Mouse (Mus musculus) urinary bladder, postnatal 25 days (tissue): ENCODE data around the gene Asb18.

Experiments used
- DNase-seq: peaks from one replicate; pipeline ENCODE4 v3.0.0; 2022; ENCODE audit warnings: low spot score

Gene Asb18

GRCm38 (mm10) chr1:89971848-89972247 lies 42.6 kb downstream of the Asb18 start:
- no peak for DNase-seq

GRCm38 (mm10) chr1:89969714-89970110 lies 44.8 kb downstream of the Asb18 start:
- no peak for DNase-seq

GRCm38 (mm10) chr1:89969072-89969713 lies 45.3 kb downstream of the Asb18 start:
- DNase-seq, result no peak

- peak; percentile 10 for DNase-seq
Observed at GRCm38 (mm10) chr1:89968111-89968851, 46.2 kb downstream of the Asb18 start.

- no peak for DNase-seq
Observed at GRCm38 (mm10) chr1:89967585-89967984, 46.9 kb downstream of the Asb18 start.

GRCm38 (mm10) chr1:89964426-89964825 lies 50.0 kb downstream of the Asb18 start:
- DNase-seq, result no peak

- no peak for DNase-seq
Observed at GRCm38 (mm10) chr1:89963296-89963695, 51.2 kb downstream of the Asb18 start.

GRCm38 (mm10) chr1:89962092-89962491 lies 52.4 kb downstream of the Asb18 start:
- DNase-seq, result no peak

- DNase-seq, result no peak
Observed at GRCm38 (mm10) chr1:89959393-89959792, 55.1 kb downstream of the Asb18 start.

GRCm38 (mm10) chr1:89943202-89943601 lies 71.3 kb downstream of the Asb18 start:
- DNase-seq, result peak; percentile 76

GRCm38 (mm10) chr1:89942395-89942976 lies 72.0 kb downstream of the Asb18 start:
- no peak for DNase-seq

- DNase-seq, result no peak
Observed at GRCm38 (mm10) chr1:89941701-89942381, 72.6 kb downstream of the Asb18 start.

GRCm38 (mm10) chr1:89940961-89941524 lies 73.4 kb downstream of the Asb18 start:
- no peak for DNase-seq

- DNase-seq, result peak; percentile 68
Observed at GRCm38 (mm10) chr1:89939981-89940726, 74.3 kb downstream of the Asb18 start.

- no peak for DNase-seq
Observed at GRCm38 (mm10) chr1:89939596-89939960, 74.9 kb downstream of the Asb18 start.

- DNase-seq, result no peak
Observed at GRCm38 (mm10) chr1:89938884-89939595, 75.4 kb downstream of the Asb18 start.

GRCm38 (mm10) chr1:89935493-89936348 lies 78.7 kb downstream of the Asb18 start:
- DNase-seq, result no peak

- DNase-seq, result no peak
Observed at GRCm38 (mm10) chr1:89934316-89935260, 79.9 kb downstream of the Asb18 start.

- DNase-seq, result no peak
Observed at GRCm38 (mm10) chr1:89933786-89934185, 80.7 kb downstream of the Asb18 start.
